Mouse (Mus musculus) C2C12 (cell line): ENCODE measurements around the gene Ddx42. TPM values are rescaled to one million over a fixed set of nuclear protein-coding genes. Genes with fewer than 3 reads are reported as not detected.

Experiments used
- H3K27me3 ChIP-seq: one replicate; pipeline ENCODE4 v1.6.1; 2011; ENCODE audit not compliant: control insufficient read depth, insufficient read depth, insufficient read length
- H3K36me3 ChIP-seq: one replicate; pipeline ENCODE4 v1.6.1; 2011; ENCODE audit not compliant: control insufficient read depth, insufficient read depth
- H3K4me3 ChIP-seq: one replicate; pipeline ENCODE4 v1.5.1; 2011; ENCODE audit warnings: mild to moderate bottlenecking, control low read depth; ENCODE audit not compliant: poor library complexity, insufficient read depth, severe bottlenecking
- H3K79me2 ChIP-seq: one replicate; pipeline ENCODE4 v1.6.1; 2011; ENCODE audit not compliant: control insufficient read depth, insufficient read depth
- H3K79me3 ChIP-seq: one replicate; pipeline ENCODE4 v1.6.1; 2011; ENCODE audit warnings: low read depth, control low read depth
- H3ac ChIP-seq: one replicate; pipeline ENCODE3; 2011; ENCODE audit warnings: low read depth; ENCODE audit not compliant: control insufficient read depth, insufficient read length
- CEBPB ChIP-seq: IDR thresholded peaks from one replicate; pipeline ENCODE4 v1.6.1; 2011; ENCODE audit warnings: low read depth, mild to moderate bottlenecking, control low read depth, moderate library complexity
- CTCF ChIP-seq: IDR thresholded peaks from one replicate; pipeline ENCODE4 v1.5.1; 2011; ENCODE audit not compliant: control insufficient read depth, insufficient read depth, insufficient read length
- FOSL1 ChIP-seq: IDR thresholded peaks from one replicate; pipeline ENCODE4 v1.8.0; 2011; ENCODE audit warnings: mild to moderate bottlenecking, low read length; ENCODE audit not compliant: poor library complexity, insufficient read depth, severe bottlenecking
- MAX ChIP-seq: IDR thresholded peaks from one replicate; pipeline ENCODE4 v1.6.1; 2011; ENCODE audit warnings: mild to moderate bottlenecking, control low read depth
- MYOD1 ChIP-seq: IDR thresholded peaks from one replicate; pipeline ENCODE4 v1.6.1; 2011; ENCODE audit warnings: low read depth; ENCODE audit not compliant: control insufficient read depth, insufficient read length
- MYOG ChIP-seq: IDR thresholded peaks from one replicate; pipeline ENCODE4 v1.6.1; 2011; ENCODE audit not compliant: control insufficient read depth, insufficient read length; ENCODE audit errors: extremely low read depth
- USF1 ChIP-seq: IDR thresholded peaks from one replicate; pipeline ENCODE4 v1.6.1; 2011; ENCODE audit warnings: low read depth, mild to moderate bottlenecking, control low read depth, moderate library complexity
- polyA plus RNA-seq: library from polyadenylated mRNA; unstranded; fragments of >200 nt; fragmentation: generic; extraction: Trizol; gene quantifications from one replicate; pipeline ENCODE4 v1.2.1, GENCODE M21; 2012; ENCODE audit warnings: missing spikeins

Ddx42 gene
- polyA plus RNA-seq, 1 experiment: 19.5 TPM

- TF ChIP-seq CTCF (no peak), FOSL1 (no peak), MAX (no peak), USF1 (no peak), MYOG (no peak), CEBPB (no peak)
- H3K4me3 ChIP-seq: no peak overlapping the region
Measured at GRCm38 (mm10) chr11:106290376-106290775, 73.7 kb downstream of the Ddx42 start.

GRCm38 (mm10) chr11:106291861-106292260 is 75.1 kb downstream of the Ddx42 start:
- Histone ChIP-seq H3K79me3 (no peaks in the 10 kb centered on the region), H3K27me3 (no peaks in the 10 kb centered on the region), H3K36me3 (no peaks in the 10 kb centered on the region), H3K79me2 (no peaks in the 10 kb centered on the region), H3ac (no peak overlapping the region), H3K4me3 (no peak overlapping the region)
- TF ChIP-seq MYOD1 (no peak), MYOG (no peak), CEBPB (no peak), FOSL1 (no peak), CTCF (no peak), USF1 (no peak), MAX (no peak)

More at GRCm38 (mm10) chr11:106290376-106290775, 73.7 kb downstream of the Ddx42 start:
- Histone ChIP-seq H3K79me2 (no peaks in the 10 kb centered on the region), H3K36me3 (no peaks in the 10 kb centered on the region), H3K27me3 (no peaks in the 10 kb centered on the region), H3ac (no peak overlapping the region), H3K79me3 (no peaks in the 10 kb centered on the region)

Other genes with a start within 250 kb of the Ddx42 start
- 1.3 TPM for gene Ace, start 249.0 kb upstream of the Ddx42 start, polyA plus RNA-seq
- not detected for gene Ace3, start 222.3 kb upstream of the Ddx42 start, polyA plus RNA-seq
- gene Kcnh6, start 208.8 kb upstream of the Ddx42 start, polyA plus RNA-seq: not detected
- 35.2 TPM for gene Dcaf7, start 180.1 kb upstream of the Ddx42 start, polyA plus RNA-seq
- 15.8 TPM for gene Taco1, start 150.9 kb upstream of the Ddx42 start, polyA plus RNA-seq
- gene Map3k3, start 132.3 kb upstream of the Ddx42 start, polyA plus RNA-seq: 23.1 TPM
- gene Gm10840, start 56.1 kb upstream of the Ddx42 start, polyA plus RNA-seq: not detected
- gene Limd2, start 56.1 kb upstream of the Ddx42 start, polyA plus RNA-seq: 67.7 TPM
- 21.3 TPM for gene Strada, start 14.8 kb upstream of the Ddx42 start, polyA plus RNA-seq
- gene Ccdc47, start 582 bp upstream of the Ddx42 start, polyA plus RNA-seq: 16.6 TPM
- gene Ftsj3, start 39.2 kb downstream of the Ddx42 start, polyA plus RNA-seq: 48.7 TPM
- gene Psmc5, start 39.2 kb downstream of the Ddx42 start, polyA plus RNA-seq: 289 TPM
- 49.5 TPM for gene Smarcd2, start 56.0 kb downstream of the Ddx42 start, polyA plus RNA-seq
- 0.15 TPM for gene Tcam1, start 59.7 kb downstream of the Ddx42 start, polyA plus RNA-seq
- not detected for gene Gh, start 84.9 kb downstream of the Ddx42 start, polyA plus RNA-seq
- not detected for gene Cd79b, start 97.8 kb downstream of the Ddx42 start, polyA plus RNA-seq
- gene Scn4a, start 136.4 kb downstream of the Ddx42 start, polyA plus RNA-seq: 0.02 TPM
- gene Prr29, start 148.5 kb downstream of the Ddx42 start, polyA plus RNA-seq: not detected
- not detected for gene Icam2, start 171.1 kb downstream of the Ddx42 start, polyA plus RNA-seq